Mouse (Mus musculus) embryonic facial prominence, embryonic 11.5 days (tissue): Measurements from ENCODE around the gene Col4a6. TPM values are rescaled to one million over a fixed set of nuclear protein-coding genes. Genes with fewer than 3 reads are reported as not detected.

Experiments used
- ATAC-seq: fragments of 200-750 bp; cut with Nextera tagmentation; replicated peaks from 2 replicates; pipeline ENCODE4 v1.8.0; 2017; ENCODE audit warnings: low read depth; ENCODE audit not compliant: insufficient number of reproducible peaks, low FRiP score, low TSS enrichment
- DNase-seq: peaks from one replicate; pipeline ENCODE4 v3.0.0-alpha.2; 2015; ENCODE audit warnings: low spot score
- H3K27ac ChIP-seq: fragments of 300-500 bp; sonication (generic); replicated peaks from 2 replicates; pipeline ENCODE4 v1.5.1; 2014; ENCODE audit warnings: mild to moderate bottlenecking, low read depth, low read length, control low read depth
- H3K27me3 ChIP-seq: fragments of 300-500 bp; sonication (generic); 2 replicates; pipeline ENCODE4 v1.6.1; 2014; ENCODE audit warnings: mild to moderate bottlenecking, low read length, moderate library complexity, mixed read lengths; ENCODE audit not compliant: control insufficient read depth, insufficient read depth
- H3K36me3 ChIP-seq: fragments of 300-500 bp; sonication (generic); replicated peaks from 2 replicates; pipeline ENCODE4 v1.6.1; 2014; ENCODE audit warnings: low read depth, mild to moderate bottlenecking, low read length, moderate library complexity, mixed read lengths; ENCODE audit not compliant: control insufficient read depth, insufficient read depth
- H3K4me1 ChIP-seq: fragments of 300-500 bp; sonication (generic); 2 replicates; pipeline ENCODE4 v1.6.1; 2014; ENCODE audit warnings: low read length, mixed read lengths; ENCODE audit not compliant: control insufficient read depth, insufficient read depth
- H3K4me2 ChIP-seq: fragments of 300-500 bp; sonication (generic); 2 replicates; pipeline ENCODE4 v1.6.1; 2014; ENCODE audit warnings: low read depth, mild to moderate bottlenecking, control low read depth, low read length, moderate library complexity
- H3K4me3 ChIP-seq: fragments of 300-500 bp; sonication (generic); 2 replicates; pipeline ENCODE4 v1.5.1; 2014; ENCODE audit warnings: low read depth, low read length, control low read depth
- H3K9ac ChIP-seq: fragments of 300-500 bp; sonication (generic); replicated peaks from 2 replicates; pipeline ENCODE4 v1.6.1; 2014; ENCODE audit warnings: mild to moderate bottlenecking, control low read depth, low read length
- H3K9me3 ChIP-seq: fragments of 300-500 bp; sonication (generic); replicated peaks from 2 replicates; pipeline ENCODE4 v1.6.1; 2016; ENCODE audit warnings: mild to moderate bottlenecking, low read length, inconsistent platforms, mixed read lengths; ENCODE audit not compliant: control insufficient read depth
- WGBS: fragments of 180-500 bp; shearing (Covaris S2); extraction: QIAGEN DNeasy Blood & Tissue Kit; methylation state at CpG from one replicate; pipeline ENCODE4 v1.1.7; 2014; 5-methylcytosine and 5-hydroxymethylcytosine counted together
- polyA plus RNA-seq: library from polyadenylated mRNA; unstranded; fragments of >200 nt; fragmentation: Nextera tagmentation; extraction: Ambion mirVana; gene quantifications from 2 replicates; pipeline ENCODE4 v1.2.1, GENCODE M21; 2014

The Col4a6 gene
- polyA plus RNA-seq, 1 experiment from 2014 or later = 0.81 TPM

GRCm38 (mm10) chrX:141328044-141328443 lies 145.8 kb downstream of the Col4a6 start:
- Histone ChIP-seq H3K4me1 (no peaks in the 10 kb centered on the region), H3K9me3 (no peaks in the 10 kb centered on the region), H3K9ac (no peak overlapping the region), H3K4me3 (no peak overlapping the region), H3K36me3 (no peaks in the 10 kb centered on the region), H3K4me2 (no peak overlapping the region), H3K27me3 (no peaks in the 10 kb centered on the region), H3K27ac (no peak overlapping the region)
- ATAC-seq = no peak
- no peak for DNase-seq
- 80% methylated on average over 2 of the region's 2 CpGs for WGBS

DNA sequence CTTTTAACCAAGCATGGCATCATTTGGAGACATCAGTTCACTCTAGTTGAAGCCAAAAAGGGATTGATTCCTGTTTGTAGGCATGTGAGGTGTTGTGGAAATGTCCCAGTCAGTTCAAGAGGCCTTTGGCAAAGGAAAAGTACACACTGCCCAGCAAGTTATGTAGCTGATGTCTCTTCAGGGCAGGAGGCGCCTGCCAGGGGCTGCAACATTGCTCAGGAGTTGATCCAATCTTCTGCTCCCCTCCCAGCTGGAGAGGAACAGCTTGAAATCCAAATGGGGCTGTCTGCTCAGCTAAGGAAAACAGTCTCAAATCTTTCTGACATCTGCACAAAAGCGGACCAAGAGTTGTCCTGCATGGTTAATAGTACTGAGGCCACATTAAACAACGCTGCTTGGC lies 149.7 kb downstream of the Col4a6 start:
- Histone ChIP-seq H3K4me3 (no peak overlapping the region), H3K4me1 (no peaks in the 10 kb centered on the region), H3K36me3 (no peaks in the 10 kb centered on the region), H3K9me3 (no peaks in the 10 kb centered on the region), H3K27me3 (no peaks in the 10 kb centered on the region), H3K4me2 (no peak overlapping the region), H3K9ac (no peak overlapping the region), H3K27ac (no peak overlapping the region)
- WGBS = 67% methylated on average over 3 of the region's 3 CpGs
- no peak for DNase-seq
- ATAC-seq = no peak

GRCm38 (mm10) chrX:141316217-141316616 lies 157.7 kb downstream of the Col4a6 start:
- no peak for ATAC-seq
- Histone ChIP-seq H3K9ac (no peak overlapping the region), H3K9me3 (no peaks in the 10 kb centered on the region), H3K4me1 (no peaks in the 10 kb centered on the region), H3K4me2 (no peak overlapping the region), H3K27me3 (no peaks in the 10 kb centered on the region), H3K36me3 (no peaks in the 10 kb centered on the region), H3K4me3 (no peak overlapping the region), H3K27ac (no peak overlapping the region)
- no peak for DNase-seq
- 72% methylated on average over 1 of the region's 1 CpGs for WGBS

DNA sequence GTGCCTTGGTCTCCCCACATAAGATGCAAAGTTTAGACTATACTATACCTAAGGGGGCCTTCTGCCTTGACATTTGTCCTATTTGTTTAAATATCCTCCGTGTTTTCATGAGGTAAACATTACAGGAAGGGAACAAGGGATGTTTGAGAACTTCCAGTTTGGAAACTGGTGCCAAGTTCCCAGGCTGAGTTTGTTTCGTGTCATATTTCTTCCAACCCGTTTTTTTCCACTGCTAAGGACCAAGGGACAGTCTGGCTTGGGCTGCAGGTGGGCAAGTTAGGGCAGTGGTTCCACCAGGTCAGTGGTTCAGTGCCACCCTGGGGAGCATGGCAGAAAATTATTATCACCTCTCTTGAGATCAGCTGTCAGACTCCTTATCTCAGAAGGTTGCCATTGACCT lies 158.1 kb downstream of the Col4a6 start:
- ATAC-seq (no peak), DNase-seq (no peak)
- WGBS = 69% methylated on average over 3 of the region's 3 CpGs
- Histone ChIP-seq H3K27ac (no peak overlapping the region), H3K4me3 (no peak overlapping the region), H3K9me3 (no peaks in the 10 kb centered on the region), H3K9ac (no peak overlapping the region), H3K36me3 (no peaks in the 10 kb centered on the region), H3K4me1 (no peaks in the 10 kb centered on the region), H3K4me2 (no peak overlapping the region), H3K27me3 (no peaks in the 10 kb centered on the region)

DNA sequence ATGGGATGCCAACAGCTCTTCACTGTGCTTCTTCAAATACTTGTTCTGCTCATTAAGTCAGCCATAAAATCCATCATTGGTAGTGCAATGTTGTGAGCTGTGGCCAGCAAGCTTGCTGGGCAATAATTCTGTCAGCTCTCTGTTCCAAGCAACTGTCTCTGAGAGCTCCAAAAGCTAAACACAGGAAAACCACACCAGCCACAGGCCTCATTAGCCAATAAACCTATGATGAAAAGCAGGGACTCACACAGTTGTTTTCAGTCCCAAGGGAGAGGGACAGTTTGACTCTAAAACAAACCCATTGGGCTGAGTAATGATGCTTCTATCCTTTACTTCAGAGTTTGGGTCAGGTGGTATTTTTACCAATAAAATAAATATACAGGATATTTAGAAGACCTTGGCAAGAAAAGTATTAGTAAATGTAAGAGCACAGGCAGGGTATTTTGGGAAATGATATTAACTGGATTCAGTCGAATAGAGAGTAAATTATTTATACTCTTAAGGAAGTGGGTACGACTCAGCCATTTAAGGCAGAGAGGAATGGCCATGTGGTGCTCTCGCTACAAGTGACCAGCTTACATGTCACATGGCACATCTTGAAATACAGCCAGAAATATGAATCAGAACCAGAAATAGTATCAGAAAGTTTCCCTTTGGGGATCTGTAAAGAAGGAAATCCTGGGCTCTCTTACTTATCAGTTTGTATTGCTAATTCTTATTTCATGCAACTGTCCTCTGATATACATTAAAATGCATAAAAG lies 181.0 kb downstream of the Col4a6 start:
- no peak overlapping the region for H3K9ac ChIP-seq
- no peak for ATAC-seq
- no peaks in the 10 kb centered on the region for H3K36me3 ChIP-seq
- H3K4me1 ChIP-seq = no peaks in the 10 kb centered on the region
- WGBS = 90% methylated on average over 3 of the region's 3 CpGs
- no peak for DNase-seq
- no peak overlapping the region for H3K4me3 ChIP-seq
- H3K27ac ChIP-seq = no peak overlapping the region
- H3K9me3 ChIP-seq = no peaks in the 10 kb centered on the region
- H3K4me2 ChIP-seq = no peak overlapping the region
- no peaks in the 10 kb centered on the region for H3K27me3 ChIP-seq

- ATAC-seq (no peak), DNase-seq (no peak)
- Histone ChIP-seq H3K4me3 (no peak overlapping the region), H3K27ac (no peak overlapping the region), H3K4me1 (no peaks in the 10 kb centered on the region), H3K4me2 (no peak overlapping the region), H3K9me3 (no peaks in the 10 kb centered on the region), H3K36me3 (no peaks in the 10 kb centered on the region), H3K9ac (no peak overlapping the region), H3K27me3 (no peaks in the 10 kb centered on the region)
- WGBS = 88% methylated on average over 2 of the region's 2 CpGs
Observed at GRCm38 (mm10) chrX:141276397-141276796, 197.5 kb downstream of the Col4a6 start.

- Histone ChIP-seq H3K27me3 (no peaks in the 10 kb centered on the region; the same call in 1 of the 2 replicates), H3K9ac (no peak overlapping the region)
- 42% methylated on average over 1 of the region's 1 CpGs for WGBS
Observed at GRCm38 (mm10) chrX:141265986-141266385, 207.9 kb downstream of the Col4a6 start.

DNA sequence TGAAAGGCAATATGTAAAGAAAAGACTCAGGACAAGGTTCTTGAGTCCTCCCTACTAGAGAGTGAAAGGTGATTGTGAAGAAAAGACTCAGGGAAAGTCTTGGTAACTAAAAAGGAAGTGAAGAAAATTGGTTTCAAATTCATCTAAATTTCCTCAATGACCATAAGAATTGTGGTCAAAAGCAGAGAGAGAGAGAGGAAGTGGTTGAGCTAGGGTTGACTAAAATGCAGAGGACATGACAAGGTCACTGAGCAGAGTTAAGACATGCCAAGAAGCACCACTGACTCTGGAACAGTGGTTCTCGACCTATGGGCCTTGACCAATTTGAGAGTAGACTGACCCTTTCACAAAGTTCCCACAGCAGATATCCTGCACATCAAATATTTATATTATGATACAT lies 224.2 kb downstream of the Col4a6 start:
- Histone ChIP-seq H3K9ac (no peak overlapping the region), H3K4me3 (no peak overlapping the region), H3K4me2 (no peak overlapping the region), H3K27me3 (no peaks in the 10 kb centered on the region), H3K27ac (no peak overlapping the region), H3K36me3 (no peaks in the 10 kb centered on the region), H3K4me1 (no peaks in the 10 kb centered on the region), H3K9me3 (no peaks in the 10 kb centered on the region)
- 57% methylated on average over 1 of the region's 1 CpGs for WGBS
- ATAC-seq = no peak
- DNase-seq = no peak

More at GRCm38 (mm10) chrX:141265986-141266385, 207.9 kb downstream of the Col4a6 start:
- Histone ChIP-seq H3K4me2 (no peak overlapping the region), H3K9me3 (no peaks in the 10 kb centered on the region), H3K4me3 (no peak overlapping the region), H3K27ac (no peak overlapping the region), H3K36me3 (no peaks in the 10 kb centered on the region), H3K4me1 (no peaks in the 10 kb centered on the region)
- ATAC-seq = no peak
- no peak for DNase-seq
